Mouse (Mus musculus): ENCODE results near the gene 2010300C02Rik.

The 2010300C02Rik gene

DNA sequence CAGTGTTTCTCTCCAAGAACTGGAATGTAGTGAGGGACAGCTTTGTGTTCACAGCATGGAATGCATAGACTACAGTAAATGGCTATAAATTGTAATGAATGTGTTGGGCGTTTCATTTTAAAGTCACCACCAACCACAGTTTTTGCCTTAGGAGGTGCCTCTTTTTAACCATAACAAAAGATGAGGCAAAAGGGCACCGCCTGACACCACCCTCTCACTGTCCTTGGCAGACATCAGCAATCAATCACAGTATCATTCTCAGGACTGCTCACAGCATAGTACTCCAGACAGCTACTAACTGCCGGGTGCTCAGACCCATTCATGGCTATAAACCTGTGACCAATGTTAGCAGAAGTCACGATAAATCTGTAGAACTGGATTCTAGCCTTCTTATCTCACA, 48.6 kb downstream of the 2010300C02Rik start:
- in situ Hi-C loops (cut with MseI, MboI), result loop anchor here in 1 of 2 experiments (10.0 kb wide), 1 partner anchor 193 kb away; the partner anchor contains the start of gene Tsga10

DNA sequence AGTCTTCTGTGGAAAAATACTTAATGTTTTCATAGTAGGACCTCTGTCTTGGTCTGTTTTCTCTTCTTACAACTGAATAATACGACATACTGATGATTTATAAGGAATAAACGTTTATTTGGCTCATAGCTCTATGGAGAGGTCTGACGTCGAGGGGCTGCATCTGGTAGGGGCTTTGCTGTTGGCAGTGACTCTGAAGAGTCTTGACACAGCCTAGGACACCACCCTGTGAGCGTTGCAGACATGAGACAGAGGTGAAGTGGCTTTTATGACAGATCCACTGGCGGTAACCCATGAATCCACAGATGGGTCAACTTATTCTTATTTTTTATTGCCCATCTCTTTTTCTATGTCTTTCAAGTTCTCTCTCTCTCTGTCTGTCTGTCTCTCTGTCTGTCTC, 52.5 kb downstream of the 2010300C02Rik start:
- in situ Hi-C loops (cut with MseI, MboI), result no loop called here

DNA sequence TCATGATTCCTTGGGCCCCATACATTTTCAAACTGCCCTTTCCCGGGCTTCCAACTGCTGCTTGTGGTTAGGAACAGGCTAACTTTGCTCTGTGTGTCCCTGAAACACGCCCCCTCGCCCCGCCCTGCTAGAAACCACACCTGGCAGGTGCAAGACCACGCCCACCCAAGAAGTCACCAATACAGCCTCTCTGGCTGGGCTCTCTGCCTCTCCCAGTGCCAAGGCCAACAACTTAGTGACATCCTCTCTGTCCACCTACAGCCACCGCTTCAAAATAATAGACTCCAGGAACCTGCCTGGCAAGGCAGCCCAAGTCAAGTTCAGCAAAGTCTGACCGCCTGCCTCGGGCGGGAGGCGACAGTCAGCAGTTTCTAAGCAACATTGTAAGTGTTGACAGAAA, 53.3 kb downstream of the 2010300C02Rik start:
- in situ Hi-C loops (cut with MseI, MboI), result no loop called here

DNA sequence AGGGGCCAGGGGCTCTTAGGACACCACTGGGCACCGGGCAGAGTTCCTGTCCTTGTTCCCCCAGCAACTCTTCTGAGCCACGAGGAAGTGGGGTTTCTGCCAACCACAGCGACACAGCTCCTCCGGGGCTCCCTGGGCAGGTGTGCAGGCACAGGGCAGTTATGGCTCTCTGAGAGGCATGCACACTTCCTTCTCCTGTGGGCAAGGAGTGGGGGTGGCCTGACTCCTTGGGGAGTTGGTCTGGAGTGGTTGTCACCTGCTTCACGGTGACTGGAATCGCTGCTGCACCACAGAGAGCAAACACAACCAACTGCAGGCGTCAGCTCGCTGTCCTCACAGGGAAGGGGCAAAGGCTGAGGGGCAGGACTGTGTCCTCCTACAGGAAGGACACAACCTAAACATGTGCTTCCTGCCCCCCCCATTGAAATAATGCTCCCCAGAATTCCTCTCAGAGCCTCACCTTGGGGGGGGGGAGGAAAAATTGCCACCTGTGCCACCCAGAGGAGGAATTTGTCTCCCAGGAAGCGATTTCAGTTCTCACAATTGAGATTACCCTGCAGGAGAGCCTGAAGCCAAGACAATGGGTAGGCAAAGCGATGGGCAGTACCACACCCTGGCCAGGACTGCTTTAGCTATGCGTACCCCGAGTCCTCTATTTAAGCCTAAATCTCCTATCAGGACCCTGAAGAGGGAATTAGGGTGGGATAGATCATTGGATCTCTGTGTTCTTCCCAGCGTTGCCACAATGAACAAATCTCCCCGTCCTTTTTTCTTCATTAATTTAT, 54.2 kb downstream of the 2010300C02Rik start:
- in situ Hi-C loops (cut with MseI, MboI), result no loop called here

DNA sequence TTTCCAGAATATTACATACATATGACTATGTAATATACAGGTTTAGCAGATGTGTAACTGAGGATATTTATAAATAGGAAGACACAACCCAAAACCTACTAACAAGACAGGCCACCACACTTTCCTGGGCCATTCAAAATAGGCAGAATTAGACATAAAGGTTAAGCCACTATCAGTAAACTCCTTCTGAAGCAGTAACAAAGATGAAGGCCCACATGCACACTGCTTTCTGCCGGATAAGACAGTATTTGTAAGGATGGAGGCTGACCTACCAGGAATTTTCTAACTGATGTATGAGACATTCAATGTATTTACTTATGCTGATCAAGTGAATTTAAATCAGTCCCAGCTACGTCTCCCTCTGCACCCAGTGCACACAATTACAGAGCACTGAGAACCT, 55.4 kb downstream of the 2010300C02Rik start:
- in situ Hi-C loops (cut with MseI, MboI), result no loop called here

DNA sequence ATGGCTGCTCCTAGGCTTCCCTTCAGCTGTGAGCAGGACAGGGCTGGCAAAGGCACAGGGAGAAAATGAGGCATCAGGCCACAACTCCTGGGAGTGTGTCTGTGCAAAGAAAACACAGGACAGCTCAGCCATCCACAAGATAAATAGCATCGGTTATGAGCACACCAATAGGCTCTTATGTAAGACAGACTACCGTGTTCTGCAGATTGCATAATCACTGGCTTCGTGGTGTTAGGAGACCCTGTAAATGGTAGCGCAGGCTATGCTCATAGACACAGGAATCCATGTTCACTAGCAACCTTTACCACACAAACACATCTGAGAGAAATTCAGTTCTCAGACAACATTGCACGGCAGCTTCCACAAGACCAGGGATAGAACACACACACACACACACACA, 56.3 kb downstream of the 2010300C02Rik start:
- in situ Hi-C loops (cut with MseI, MboI), result no loop called here

DNA sequence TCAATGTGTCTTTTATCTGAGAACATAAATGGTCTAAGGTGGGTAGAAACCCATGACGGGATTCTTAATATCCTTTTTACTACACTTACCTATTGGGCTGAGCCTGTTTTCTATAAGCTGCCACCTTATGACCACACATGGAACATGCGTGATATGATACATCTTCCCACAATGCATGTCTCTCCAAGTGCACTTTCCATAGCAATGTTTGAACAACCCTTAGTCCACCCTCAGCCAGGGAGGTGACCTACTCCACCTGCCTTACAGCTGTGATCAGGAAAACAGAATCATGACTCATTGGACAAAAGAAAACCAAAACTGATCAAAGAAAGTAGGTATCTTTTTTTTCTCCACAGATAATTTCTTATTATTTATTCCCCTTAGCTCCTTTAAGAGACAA, 63.9 kb downstream of the 2010300C02Rik start:
- in situ Hi-C loops (cut with MseI, MboI), result no loop called here

DNA sequence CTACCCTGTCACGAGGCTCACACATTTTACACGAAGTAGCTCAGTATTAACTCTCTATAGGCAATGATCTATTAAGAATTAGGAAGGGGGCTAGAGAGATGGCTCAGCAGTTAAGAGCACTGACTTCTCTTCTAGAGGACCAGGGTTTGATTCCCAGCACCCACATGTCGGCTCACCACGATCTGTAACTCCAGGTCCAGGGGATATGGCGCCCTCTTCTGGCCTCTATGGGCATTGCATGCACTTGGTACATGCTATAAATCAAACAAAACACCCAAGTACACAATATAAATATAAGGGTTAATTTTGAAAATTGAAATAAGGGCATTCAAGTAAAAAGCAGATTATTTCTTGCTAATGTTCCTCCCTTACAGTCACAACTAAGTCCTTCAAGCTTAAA, 65.9 kb downstream of the 2010300C02Rik start:
- in situ Hi-C loops (cut with MseI, MboI), result no loop called here

DNA sequence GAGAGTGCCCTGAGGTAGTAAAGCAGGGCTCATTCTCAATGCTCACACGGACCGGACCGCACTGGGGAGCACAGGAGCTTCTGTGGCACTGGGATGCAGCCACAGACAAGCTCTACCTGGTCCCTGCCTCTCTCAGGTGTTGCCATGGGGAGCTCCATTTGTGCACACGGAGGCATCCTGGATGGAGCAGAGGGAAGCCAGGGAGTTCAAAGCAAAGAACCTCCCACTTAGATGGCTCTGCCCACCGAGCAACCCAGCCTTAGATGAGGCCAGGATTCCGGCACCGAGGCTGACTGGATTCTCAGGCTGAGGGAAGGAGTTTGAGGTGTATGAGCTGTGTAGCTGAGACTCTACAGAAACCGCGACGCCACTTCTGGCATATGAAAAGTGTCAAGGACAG, 72.8 kb downstream of the 2010300C02Rik start:
- in situ Hi-C loops (cut with MseI, MboI), result no loop called here

DNA sequence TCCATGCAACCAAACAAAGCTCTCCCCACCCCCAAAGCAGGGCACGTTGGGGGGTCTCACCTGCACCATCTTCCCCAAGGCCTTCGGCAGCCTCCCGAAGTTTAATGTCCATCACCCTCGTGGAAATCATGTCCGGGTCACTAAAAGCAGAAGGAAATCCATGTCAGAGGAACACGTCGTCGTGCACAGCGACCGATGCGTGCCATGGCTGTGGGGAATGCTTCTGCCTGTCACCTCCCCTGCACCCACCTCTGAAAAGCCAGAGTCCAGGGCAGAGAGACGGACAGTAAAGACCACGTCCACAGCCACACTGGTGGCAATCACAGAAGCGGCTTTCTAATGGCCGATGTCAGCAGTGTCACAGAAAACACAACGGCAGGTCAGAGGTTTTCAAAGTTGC, 75.4 kb downstream of the 2010300C02Rik start:
- in situ Hi-C loops (cut with MseI, MboI), result no loop called here

DNA sequence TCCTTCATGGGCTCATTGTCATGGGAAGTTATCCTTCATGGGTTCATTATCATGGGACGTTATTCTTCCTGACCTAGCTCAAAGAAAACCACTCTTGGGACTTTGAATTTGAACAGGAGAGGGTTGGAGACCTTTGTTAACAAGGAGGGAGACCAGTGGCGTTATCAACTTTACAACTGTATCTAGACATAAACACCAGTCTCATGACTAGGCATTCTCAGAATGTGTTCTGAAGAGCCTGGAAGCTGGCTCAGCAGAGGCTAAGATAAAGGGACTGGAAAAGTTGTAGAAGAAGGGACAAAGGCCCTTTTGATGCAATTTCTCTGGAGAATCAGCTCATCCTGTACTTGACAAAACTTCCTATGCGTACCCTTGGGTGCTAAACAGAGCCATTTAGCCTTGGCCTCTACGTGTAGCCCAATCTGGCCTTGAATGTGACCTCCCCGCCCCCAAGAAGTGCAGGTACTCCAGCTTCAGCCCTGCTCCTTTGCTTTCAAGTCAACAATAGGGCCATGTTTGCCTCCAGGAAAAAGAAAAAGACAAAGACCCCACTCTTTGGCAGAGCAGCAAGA, 76.0 kb downstream of the 2010300C02Rik start:
- in situ Hi-C loops (cut with MseI, MboI), result no loop called here

DNA sequence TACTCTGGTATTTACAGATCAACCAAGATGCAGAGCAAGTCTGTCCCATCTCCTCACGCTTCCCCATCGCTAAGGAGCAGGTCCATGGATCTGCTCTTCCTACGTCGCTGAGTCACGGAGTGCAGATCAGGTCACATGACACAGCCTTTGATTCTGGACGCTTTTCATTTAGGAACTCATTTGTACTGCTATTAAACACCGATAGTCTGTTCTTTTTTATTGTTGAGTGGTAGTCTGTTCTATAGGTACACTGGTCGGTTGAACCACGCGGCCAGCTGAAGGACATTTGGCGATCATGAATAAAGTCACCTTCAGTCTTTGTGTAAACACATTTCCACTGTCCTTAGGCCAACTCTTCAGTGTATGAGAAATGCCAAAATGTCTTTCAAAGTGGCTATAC, 78.5 kb downstream of the 2010300C02Rik start:
- in situ Hi-C loops (cut with MseI, MboI), result no loop called here

DNA sequence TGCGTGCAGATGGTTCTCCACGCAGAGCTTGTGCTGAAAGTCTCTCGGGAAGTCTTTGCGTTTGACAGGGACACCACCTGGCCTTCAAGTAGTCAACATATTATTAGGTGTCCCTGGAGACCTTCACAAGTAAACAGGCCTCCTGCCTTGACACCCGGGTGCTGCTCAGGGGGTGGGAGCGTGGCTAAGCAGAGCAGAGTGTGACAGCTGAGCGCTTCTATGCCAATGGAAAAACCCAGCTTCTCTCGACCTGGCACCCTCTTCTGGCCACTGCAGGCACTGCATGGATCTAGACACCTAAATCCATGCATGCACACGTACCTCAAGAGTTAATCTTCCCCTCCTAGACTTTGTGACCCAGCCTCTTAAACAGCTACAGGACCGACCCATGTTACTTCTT, 80.8 kb downstream of the 2010300C02Rik start:
- in situ Hi-C loops (cut with MseI, MboI), result loop anchor here (10.0 kb wide), 3 partner anchors 164 to 374 kb away; no protein-coding TSS in a partner anchor

DNA sequence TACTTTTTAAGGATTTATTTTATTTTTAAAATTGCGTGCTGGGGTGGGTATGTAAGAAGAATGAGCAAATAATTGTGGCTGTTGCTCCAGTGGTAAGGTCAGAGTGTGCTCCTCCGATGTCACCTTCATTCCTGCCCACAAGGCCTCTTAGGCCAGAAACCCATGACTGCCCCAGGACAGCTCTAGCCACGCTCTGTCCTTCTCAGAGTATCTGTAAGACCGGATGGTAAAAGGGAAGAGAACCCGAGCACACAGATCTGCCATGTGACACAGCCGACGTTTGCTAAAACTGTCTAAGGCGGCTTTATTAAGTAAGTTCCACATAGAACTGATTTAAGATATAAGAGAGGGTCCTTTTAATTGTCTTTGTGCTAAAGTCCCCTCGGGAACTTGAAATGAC, 81.3 kb downstream of the 2010300C02Rik start:
- in situ Hi-C loops (cut with MseI, MboI), result loop anchor here (10.0 kb wide), 3 partner anchors 164 to 374 kb away; no protein-coding TSS in a partner anchor

DNA sequence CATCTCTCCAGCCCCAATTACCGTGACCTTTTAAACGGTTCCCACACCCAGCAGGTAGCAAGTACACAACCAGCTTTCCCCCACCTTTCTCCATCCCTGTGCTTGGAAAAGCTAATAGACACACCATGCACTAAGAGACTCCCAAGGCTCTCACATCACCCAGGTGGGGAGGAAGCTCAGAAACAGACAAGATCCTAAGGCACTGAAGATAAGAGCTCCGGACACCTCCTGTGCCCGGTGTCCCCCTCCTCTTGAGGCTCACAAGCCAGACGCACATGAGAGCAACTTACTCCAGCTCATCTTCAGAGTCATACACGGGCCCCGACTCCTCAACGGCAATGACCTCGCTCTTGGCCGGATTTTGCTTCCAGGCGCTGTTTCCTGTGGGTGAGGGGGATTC, 82.3 kb downstream of the 2010300C02Rik start:
- in situ Hi-C loops (cut with MseI, MboI), result loop anchor here (10.0 kb wide), 3 partner anchors 163 to 373 kb away; no protein-coding TSS in a partner anchor

DNA sequence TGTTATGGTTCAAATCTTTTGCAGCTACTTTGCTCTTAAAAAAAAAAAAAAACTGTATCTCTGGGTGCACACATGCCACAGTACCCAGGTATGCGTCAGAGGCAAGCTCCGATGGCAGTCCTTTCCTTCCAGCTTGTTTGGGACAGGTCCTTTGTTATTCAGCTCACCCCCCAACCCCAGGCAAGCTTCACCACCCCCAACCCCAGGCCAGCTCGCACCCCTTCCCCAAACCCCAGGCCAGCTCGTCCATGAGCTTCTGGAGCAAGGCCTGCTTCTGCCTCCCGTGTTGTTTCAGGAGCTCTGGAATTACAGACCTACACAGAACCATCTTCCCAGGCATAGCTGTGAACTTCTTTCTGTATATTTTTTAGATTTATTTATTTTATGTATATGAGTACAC, 83.1 kb downstream of the 2010300C02Rik start:
- in situ Hi-C loops (cut with MseI, MboI), result loop anchor here (10.0 kb wide), 3 partner anchors 162 to 372 kb away; no protein-coding TSS in a partner anchor

DNA sequence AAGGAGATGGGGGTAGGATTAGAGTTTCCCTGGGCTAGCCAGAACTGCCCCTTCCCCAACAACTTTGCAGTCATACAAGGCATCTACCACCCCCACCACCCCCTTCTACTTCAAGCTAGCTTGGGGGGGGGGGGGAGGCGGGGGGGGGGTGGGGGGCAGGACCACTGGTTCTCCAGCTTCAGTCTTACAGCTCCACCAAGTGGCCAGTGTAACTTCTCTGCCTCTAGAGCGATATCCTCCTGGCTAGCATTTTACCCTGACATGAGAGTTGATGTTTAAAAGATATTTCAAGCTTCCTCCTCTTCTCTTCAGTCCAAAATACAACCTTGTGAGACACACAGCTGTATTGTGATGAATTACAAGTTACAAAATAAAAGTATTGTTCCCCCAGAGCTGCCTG, 83.7 kb downstream of the 2010300C02Rik start:
- in situ Hi-C loops (cut with MseI, MboI), result loop anchor here (10.0 kb wide), 3 partner anchors 161 to 371 kb away; no protein-coding TSS in a partner anchor

DNA sequence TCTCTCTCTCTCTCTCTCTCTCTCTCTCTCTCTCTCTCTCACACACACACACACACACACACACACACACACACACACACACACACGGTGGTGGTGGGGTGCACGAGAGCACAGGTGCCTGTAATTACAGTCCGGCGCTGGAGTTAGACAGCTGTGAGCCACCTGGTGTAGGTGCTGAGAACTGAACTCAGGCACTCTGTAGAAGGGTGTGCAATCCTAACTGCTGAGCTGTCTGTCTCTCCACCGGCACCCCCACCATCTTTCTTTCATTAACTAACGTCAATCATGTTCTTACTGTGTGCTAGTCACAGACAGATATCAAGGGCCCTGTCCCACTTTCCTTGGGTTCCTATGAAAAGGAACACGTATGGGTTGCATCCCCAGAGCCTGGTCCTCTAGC, 84.2 kb downstream of the 2010300C02Rik start:
- in situ Hi-C loops (cut with MseI, MboI), result loop anchor here (10.0 kb wide), 3 partner anchors 161 to 371 kb away; no protein-coding TSS in a partner anchor

DNA sequence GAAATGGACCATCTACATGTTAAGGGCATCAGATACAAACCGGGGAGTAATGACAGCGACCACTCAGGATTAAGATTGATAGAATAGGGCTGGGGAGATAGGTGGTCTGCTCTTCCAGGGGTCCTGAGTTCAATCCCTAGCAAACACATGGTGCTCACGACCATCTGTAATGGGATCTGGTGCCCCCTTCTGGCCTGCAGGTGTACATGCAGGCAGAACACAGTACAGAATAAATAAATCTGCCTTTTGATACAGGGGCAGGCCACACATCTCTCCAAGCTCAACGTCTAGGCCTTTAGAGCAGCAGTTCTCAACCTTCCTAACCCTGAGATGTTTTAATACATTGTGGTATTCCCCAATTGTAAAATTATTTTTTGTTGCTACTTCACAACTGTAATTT, 85.2 kb downstream of the 2010300C02Rik start:
- in situ Hi-C loops (cut with MseI, MboI), result loop anchor here (10.0 kb wide), 3 partner anchors 160 to 370 kb away; no protein-coding TSS in a partner anchor

DNA sequence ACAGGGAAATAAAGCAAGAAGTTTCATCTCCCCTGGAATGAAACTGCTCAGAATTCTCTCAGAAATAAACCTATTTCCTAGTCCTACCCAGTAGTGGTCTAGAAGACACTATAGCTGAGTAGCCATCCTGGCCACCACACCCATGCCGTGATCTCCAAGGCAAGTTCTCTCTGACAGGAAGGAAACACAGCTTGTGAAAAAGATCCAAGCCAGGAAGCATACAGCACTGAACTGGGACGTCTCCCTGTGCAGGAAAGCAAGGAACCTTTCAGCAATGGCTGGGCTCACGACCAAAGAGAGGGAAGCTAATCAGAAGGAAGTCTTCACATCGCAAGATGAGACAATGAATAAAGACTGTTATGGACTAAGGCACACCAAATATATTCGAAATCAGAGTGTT, 86.4 kb downstream of the 2010300C02Rik start:
- in situ Hi-C loops (cut with MseI, MboI), result loop anchor here (10.0 kb wide), 3 partner anchors 159 to 369 kb away; no protein-coding TSS in a partner anchor

DNA sequence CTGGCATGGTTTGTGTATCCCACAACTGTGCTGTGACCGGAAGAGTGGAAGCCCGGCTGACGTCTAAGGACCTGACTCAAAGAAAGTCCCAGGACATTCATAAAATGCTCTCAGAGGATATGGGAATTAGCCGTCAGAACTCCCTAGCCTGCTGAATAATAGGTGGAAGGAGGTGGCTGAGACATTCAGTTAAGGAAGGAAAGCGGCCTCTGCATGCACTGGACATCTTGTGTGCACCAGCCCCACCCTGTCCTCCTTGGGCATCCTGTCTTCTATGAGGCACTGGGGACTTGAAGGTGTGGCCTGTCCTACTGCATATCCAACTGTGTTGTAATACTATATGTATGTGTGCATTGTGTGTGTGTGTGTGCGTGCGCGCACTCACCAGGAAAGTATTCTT, 87.5 kb downstream of the 2010300C02Rik start:
- in situ Hi-C loops (cut with MseI, MboI), result loop anchor here (10.0 kb wide), 3 partner anchors 158 to 368 kb away; no protein-coding TSS in a partner anchor

DNA sequence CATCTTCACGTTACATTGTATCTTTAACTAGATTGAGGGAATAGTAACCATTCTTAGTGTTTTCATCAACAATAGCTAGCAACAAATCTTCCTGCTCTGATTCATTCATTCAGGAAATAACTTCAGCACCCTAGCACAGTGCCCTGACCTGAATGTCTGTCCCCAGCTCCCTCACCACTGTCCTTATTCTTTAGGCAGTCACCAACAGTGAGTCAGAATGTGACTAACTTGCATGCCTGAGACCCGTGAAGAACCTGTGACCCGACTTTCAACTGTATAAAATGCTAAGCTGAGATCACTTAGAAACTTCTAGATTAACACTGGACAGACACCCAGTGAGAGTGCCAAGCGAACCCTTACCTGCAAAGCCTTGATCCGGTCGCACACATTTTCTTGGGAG, 88.4 kb downstream of the 2010300C02Rik start:
- in situ Hi-C loops (cut with MseI, MboI), result loop anchor here (10.0 kb wide), 3 partner anchors 157 to 367 kb away; no protein-coding TSS in a partner anchor

All from mouse trophoblast stem cell (cell line).